Mouse (Mus musculus): Measurements from ENCODE around the gene Ces3b. TPM values are rescaled to one million over a fixed set of nuclear protein-coding genes. Genes with fewer than 3 reads are reported as not detected.
A peak's percentile ranks its signal among the peaks of the same experiment; 100 is the strongest.
"Not testable (repeated sequence)": the region's sequence is repeated elsewhere in the genome, so short reads cannot be mapped to it uniquely, and the experiment has no call there.

Ces3b gene
- under 1 TPM in 2 of 4 experiments, not detected in 2; 0.26 to 0.33 TPM for total RNA-seq (2022)

- peak; percentile 5 for DNase-seq (ENCODE audit: low spot score)
Measured at GRCm38 (mm10) chr8:105083449-105084050, at the start of gene Ces3b. Gene Ces3b (plus strand): TSS chr8:105083753.

- no peak for DNase-seq (ENCODE audit: low spot score)
Measured at GRCm38 (mm10) chr8:105043510-105043909, 40.0 kb upstream of the Ces3b start.

GRCm38 (mm10) chr8:105045824-105046401, 37.6 kb upstream of the Ces3b start:
- no peak for DNase-seq (ENCODE audit: low spot score)

- no peak for DNase-seq (ENCODE audit: low spot score)
Measured at GRCm38 (mm10) chr8:105048371-105048854, 35.1 kb upstream of the Ces3b start, which contains the start of gene Ces3a. Gene Ces3a (plus strand): TSS chr8:105048601.

GRCm38 (mm10) chr8:105056211-105056610, 27.3 kb upstream of the Ces3b start:
- no peak for DNase-seq (ENCODE audit: low spot score)

- no peak for DNase-seq (ENCODE audit: low spot score)
Measured at GRCm38 (mm10) chr8:105060056-105060455, 23.5 kb upstream of the Ces3b start.

- peak; percentile 3 for DNase-seq (ENCODE audit: low spot score)
Measured at GRCm38 (mm10) chr8:105066761-105067160, 16.8 kb upstream of the Ces3b start.

DNA sequence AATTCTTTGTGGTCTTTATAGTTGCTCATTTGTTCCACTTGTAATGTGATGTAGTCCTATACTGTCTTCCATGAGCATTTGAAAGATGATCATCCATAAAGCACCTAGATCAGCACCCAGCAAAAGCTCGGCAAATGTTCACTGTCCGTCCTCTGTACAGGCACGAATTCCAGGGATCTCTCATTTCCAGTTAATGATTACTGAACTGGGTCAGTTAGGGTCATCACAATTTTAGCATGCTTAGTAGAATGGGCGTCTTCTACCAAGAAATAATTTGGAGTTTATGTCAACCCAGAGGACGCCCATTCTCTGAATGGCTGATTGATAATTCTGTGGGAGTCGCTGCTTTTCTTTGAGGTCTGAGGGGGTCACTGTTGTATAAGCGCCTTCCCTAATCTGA, 15.6 kb upstream of the Ces3b start:
- not testable (repeated sequence) for DNase-seq (ENCODE audit: low spot score)

DNA sequence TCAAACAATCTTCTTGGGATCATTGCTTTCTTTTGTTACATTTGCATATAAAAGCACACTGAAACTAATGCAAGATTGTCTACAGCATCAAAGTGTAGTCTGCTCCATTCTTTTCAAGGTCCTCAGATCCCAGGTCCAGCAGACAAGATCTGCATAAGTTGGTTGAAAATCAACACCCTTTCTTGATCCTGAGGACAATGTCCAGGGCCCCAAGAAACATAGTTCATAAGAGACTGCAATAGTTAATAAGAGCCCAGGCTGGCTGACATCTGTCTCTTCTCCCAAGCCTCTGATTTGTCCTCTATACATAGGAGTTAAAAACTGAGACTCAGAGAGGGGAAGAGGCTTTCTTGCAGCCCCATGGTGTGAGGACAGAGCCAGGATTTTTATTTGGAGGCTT, 14.6 kb upstream of the Ces3b start:
- DNase-seq (ENCODE audit: low spot score), result no peak

GRCm38 (mm10) chr8:105076601-105077000, 7.0 kb upstream of the Ces3b start:
- DNase-seq (ENCODE audit: low spot score), result no peak

- DNase-seq (ENCODE audit: low spot score), result no peak
Measured at GRCm38 (mm10) chr8:105077071-105077470, 6.5 kb upstream of the Ces3b start.

DNA sequence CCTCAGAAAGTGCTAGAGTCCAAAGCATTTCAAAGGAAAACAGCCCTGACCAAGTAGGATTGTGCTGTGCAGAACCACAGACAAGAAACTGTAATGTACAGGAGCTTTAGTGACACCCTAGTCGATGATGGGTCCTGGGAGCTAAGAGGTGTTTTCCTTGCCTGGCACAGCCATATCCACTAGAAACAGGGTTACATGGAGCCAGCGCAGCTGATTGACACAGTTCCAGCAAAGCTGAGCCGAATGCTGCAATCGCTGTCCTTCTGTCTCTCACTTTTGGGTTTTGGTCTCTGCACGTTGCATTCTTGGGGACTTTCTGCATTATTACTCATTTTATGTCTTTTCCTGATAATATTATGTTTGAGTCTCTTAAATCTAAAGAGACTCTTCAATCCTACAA, 5.0 kb upstream of the Ces3b start:
- DNase-seq (ENCODE audit: low spot score), result no peak

DNA sequence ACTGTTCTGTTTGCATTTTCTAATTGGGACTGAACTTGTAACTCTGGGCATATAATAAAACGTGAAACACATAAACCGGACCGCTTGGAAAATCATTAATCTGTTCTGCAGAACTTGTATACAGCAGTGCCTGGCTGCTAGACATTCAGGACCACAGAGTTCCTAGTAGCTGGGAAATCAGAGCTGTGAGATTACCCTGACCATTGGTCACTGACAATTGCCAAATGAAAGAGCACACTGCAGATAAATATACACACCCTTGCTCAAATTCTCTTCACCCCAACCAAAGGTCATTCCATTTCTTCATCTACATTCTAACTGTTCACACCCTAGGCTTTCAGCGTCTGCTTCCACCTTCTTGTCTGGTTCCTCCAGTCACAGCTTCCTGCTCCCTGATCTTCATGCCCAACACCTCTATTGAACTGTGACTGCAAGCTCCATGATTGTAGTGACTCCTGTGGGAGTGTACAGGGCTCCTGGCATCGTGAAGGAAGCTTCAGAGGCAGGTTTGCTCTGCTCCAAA, 2.7 kb upstream of the Ces3b start:
- no peak for DNase-seq (ENCODE audit: low spot score)

DNA sequence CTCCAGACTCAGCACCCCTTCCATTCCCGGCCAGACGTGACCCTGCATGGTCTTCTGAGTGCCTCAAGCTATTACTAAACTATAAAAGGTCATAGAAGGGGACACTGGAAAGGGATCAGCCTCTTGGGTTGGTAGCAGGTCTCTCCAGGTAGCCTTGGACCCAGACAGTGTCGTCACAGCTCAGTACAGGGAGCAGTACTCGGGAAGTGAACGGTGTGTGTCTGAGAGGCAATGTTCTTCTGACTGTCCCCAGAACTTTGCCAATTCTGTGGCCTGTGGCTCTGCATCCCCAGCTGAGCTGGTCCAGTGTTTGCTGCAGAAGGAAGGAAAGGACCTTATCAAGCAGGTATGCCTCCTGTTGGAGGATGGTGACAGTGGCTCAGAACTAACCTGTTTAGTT, 4.6 kb downstream of the Ces3b start:
- DNase-seq (ENCODE audit: low spot score), result not testable (repeated sequence)

- no peak for DNase-seq (ENCODE audit: low spot score)
Measured at GRCm38 (mm10) chr8:105088581-105088980, 5.0 kb downstream of the Ces3b start.

GRCm38 (mm10) chr8:105093992-105094391, 10.4 kb downstream of the Ces3b start:
- DNase-seq (ENCODE audit: low spot score), result no peak

- DNase-seq (ENCODE audit: low spot score), result not testable (repeated sequence)
Measured at GRCm38 (mm10) chr8:105102101-105102785, 18.7 kb downstream of the Ces3b start.

- not testable (repeated sequence) for DNase-seq (ENCODE audit: low spot score)
Measured at GRCm38 (mm10) chr8:105103701-105104100, 20.1 kb downstream of the Ces3b start.

- DNase-seq (ENCODE audit: low spot score), result no peak
Measured at GRCm38 (mm10) chr8:105104220-105104619, 20.7 kb downstream of the Ces3b start.

- DNase-seq (ENCODE audit: low spot score), result no peak
Measured at GRCm38 (mm10) chr8:105129864-105130263, 46.3 kb downstream of the Ces3b start.

- no peak for DNase-seq (ENCODE audit: low spot score)
Measured at GRCm38 (mm10) chr8:105131509-105131908, 48.0 kb downstream of the Ces3b start, which contains the start of gene Ces4a. Gene Ces4a (plus strand): TSS chr8:105131800.

DNA sequence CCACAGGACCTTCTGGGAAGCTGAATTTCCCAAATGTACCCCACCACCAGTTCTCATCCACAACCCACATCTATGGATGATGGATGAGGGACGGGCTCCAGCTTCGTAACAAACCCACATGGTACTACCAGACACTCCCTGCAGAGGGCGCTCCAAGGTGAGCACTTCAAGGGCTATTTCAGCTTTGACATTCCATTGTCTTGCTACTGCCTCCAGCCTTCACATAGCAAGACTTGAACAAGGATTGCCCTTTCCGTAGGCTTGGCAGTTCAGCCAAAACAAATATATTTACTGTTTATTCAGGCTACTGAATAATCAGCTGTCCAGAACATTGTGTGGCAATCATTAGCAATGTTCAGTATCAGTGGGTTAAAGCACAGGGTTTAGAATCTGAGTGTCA, 54.9 kb downstream of the Ces3b start:
- DNase-seq (ENCODE audit: low spot score), result peak; percentile 72

All from heart, adult 8-10 months (tissue).